Mouse (Mus musculus) heart, adult 2 months (tissue): ENCODE results near the gene Fam198b. TPM values are rescaled to one million over a fixed set of nuclear protein-coding genes. Genes with fewer than 3 reads are reported as not detected.
A peak's percentile ranks its signal among the peaks of the same experiment; 100 is the strongest.

Source experiments
- DNase-seq, 2 experiments: peaks; one replicate each; pipeline ENCODE4 v3.0.0; 2021
- H3K27ac ChIP-seq: fragments of 200-600 bp; 2 replicates; pipeline ENCODE4 v1.8.1; 2022
- H3K27me3 ChIP-seq: fragments of 200-500 bp; 2 replicates; pipeline ENCODE4 v1.6.1; 2012; ENCODE audit warnings: mild to moderate bottlenecking, low read length, inconsistent platforms, mixed read lengths; ENCODE audit not compliant: control insufficient read depth, insufficient read depth
- H3K36me3 ChIP-seq: fragments of 200-500 bp; 2 replicates; pipeline ENCODE4 v1.6.1; 2012; ENCODE audit warnings: low read length, inconsistent platforms; ENCODE audit not compliant: control insufficient read depth, insufficient read depth
- H3K4me1 ChIP-seq: fragments of 200-500 bp; 2 replicates; pipeline ENCODE4 v1.6.1; 2011; ENCODE audit warnings: low read length; ENCODE audit not compliant: control insufficient read depth, insufficient read depth
- H3K4me3 ChIP-seq: fragments of 200-600 bp; 2 replicates; pipeline ENCODE4 v1.8.1; 2022
- H3K79me2 ChIP-seq: fragments of 200-500 bp; replicated peaks from 2 replicates; pipeline ENCODE4 v1.6.1; 2012; ENCODE audit warnings: mild to moderate bottlenecking, inconsistent platforms, low read length, moderate library complexity, mixed read lengths; ENCODE audit not compliant: control insufficient read depth, insufficient read depth
- H3K9ac ChIP-seq: fragments of 200-500 bp; 2 replicates; pipeline ENCODE4 v1.6.1; 2012; ENCODE audit warnings: low read depth, mild to moderate bottlenecking, control low read depth, inconsistent platforms, low read length, mixed read lengths
- CTCF ChIP-seq: fragments of 200-600 bp; IDR thresholded peaks from 2 replicates; pipeline ENCODE4 v1.8.1; 2022; ENCODE audit warnings: antibody characterized with exemption, mild to moderate bottlenecking, moderate library complexity
- EP300 ChIP-seq: fragments of 200-500 bp; IDR thresholded peaks from 2 replicates; pipeline ENCODE4 v1.6.1; 2011; ENCODE audit warnings: low read depth, low read length, control low read depth; ENCODE audit not compliant: insufficient read depth
- POLR2A ChIP-seq: fragments of 200-500 bp; IDR thresholded peaks from 2 replicates; pipeline ENCODE4 v1.6.1; 2011; ENCODE audit warnings: mild to moderate bottlenecking, low read depth, low read length, control low read depth; ENCODE audit not compliant: insufficient read depth
- WGBS: fragments of 180-500 bp; shearing (Covaris S2); methylation state at CpG from one replicate; pipeline ENCODE4 v1.1.7; 2018; 5-methylcytosine and 5-hydroxymethylcytosine counted together
- intact Hi-C: fragments of 180-260 bp; cut with DNase I; formaldehyde crosslinking; loops from one replicate; pipeline ENCODE4 v1.15.1; 2025
- polyA plus RNA-seq: library from polyadenylated mRNA; depleted of rRNA; stranded (reverse); fragments of >200 nt; gene quantifications from 2 replicates; pipeline ENCODE4 v1.2.3, GENCODE M21; 2012
- total RNA-seq, 2 experiments: library from RNA; stranded (reverse); gene quantifications; 2 replicates each; pipeline ENCODE4 v1.2.3; 2021

Gene Fam198b
- total and polyA plus RNA-seq, 3 experiments, result 11.8 to 15.1 (median 12.1) TPM

GRCm38 (mm10) chr3:79898514-79898913, 14.2 kb downstream of the Fam198b start:
- no peak for DNase-seq
- H3K4me3 ChIP-seq, result no peak overlapping the region
- no peak for TF ChIP-seq EP300
- no peak for TF ChIP-seq CTCF
- no peak for TF ChIP-seq POLR2A
- peaks cover 21% of the 10 kb centered on the region for H3K36me3 ChIP-seq
- H3K27me3 ChIP-seq, result no peaks in the 10 kb centered on the region
- H3K79me2 ChIP-seq, result peaks cover 4% of the 10 kb centered on the region
- intact Hi-C loops, result no loop called here
- H3K4me1 ChIP-seq, result peaks cover 28% of the 10 kb centered on the region
- peak overlapping the region; percentile 60 for H3K27ac ChIP-seq
- no peak overlapping the region for H3K9ac ChIP-seq

DNA sequence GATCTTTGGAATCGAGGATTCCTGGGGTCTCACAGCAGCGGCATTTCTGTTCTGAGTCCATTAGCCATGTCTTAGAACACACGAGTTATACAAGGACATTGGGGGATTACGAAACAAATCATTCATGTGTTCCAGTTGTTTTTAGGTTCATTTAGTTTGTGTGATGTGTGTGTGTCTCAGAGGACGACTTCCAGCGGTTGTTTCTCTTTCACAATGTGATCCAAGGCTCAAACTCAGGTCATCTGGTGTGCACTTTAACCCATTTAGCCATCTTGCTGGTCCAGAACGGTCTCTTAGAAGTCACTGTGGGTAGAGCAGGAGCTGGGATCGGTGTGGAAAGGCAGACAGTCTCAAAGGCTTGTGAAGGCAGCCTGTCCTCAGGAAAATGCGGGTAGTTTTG, 15.6 kb downstream of the Fam198b start:
- Histone ChIP-seq H3K4me1 (peaks cover 36% of the 10 kb centered on the region), H3K9ac (no peak overlapping the region), H3K79me2 (peaks cover 5% of the 10 kb centered on the region), H3K27ac (peak overlapping the region; percentile 23), H3K4me3 (no peak overlapping the region), H3K27me3 (no peaks in the 10 kb centered on the region), H3K36me3 (peaks cover 31% of the 10 kb centered on the region)
- intact Hi-C loops, result loop anchor here (2.0 kb wide), 1 partner anchor 13 kb away; no protein-coding TSS in a partner anchor
- DNase-seq, result no peak
- TF ChIP-seq CTCF (no peak), EP300 (no peak), POLR2A (no peak)
- WGBS, result 69% methylated on average over 9 of the region's 9 CpGs

GRCm38 (mm10) chr3:79900502-79900901, 16.2 kb downstream of the Fam198b start:
- TF ChIP-seq CTCF, result no peak
- TF ChIP-seq EP300, result no peak
- Histone ChIP-seq H3K36me3 (peaks cover 29% of the 10 kb centered on the region), H3K9ac (no peak overlapping the region), H3K27me3 (no peaks in the 10 kb centered on the region), H3K79me2 (peaks cover 6% of the 10 kb centered on the region), H3K27ac (no peak overlapping the region; the same call in 1 of the 2 replicates), H3K4me1 (peaks cover 36% of the 10 kb centered on the region), H3K4me3 (no peak overlapping the region)
- intact Hi-C loops, result loop anchor here (2.0 kb wide), 1 partner anchor 14 kb away; no protein-coding TSS in a partner anchor
- 95% methylated on average over 2 of the region's 2 CpGs for WGBS
- no peak for DNase-seq

DNA sequence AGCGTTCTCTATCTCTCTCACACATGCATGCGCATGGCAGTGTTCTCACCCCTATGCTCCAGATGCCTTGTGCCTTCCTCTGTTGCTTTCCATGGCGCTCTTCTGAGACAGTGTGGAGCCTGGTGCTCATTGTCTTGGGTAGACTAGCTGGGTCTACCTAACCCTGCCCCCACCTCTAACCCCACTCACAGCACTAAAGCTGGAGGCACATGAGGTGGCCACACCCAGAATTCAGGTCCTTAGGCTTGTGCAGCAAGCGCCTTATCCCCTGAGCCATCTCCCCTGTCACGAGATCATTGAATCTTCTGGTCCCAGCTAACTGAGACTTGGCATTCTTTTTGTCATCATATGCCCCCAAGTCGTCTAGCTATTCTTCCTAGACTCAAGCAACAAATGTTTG, 17.0 kb downstream of the Fam198b start:
- H3K4me1 ChIP-seq, result peaks cover 36% of the 10 kb centered on the region
- intact Hi-C loops, result loop anchor here (2.0 kb wide), 1 partner anchor 15 kb away; no protein-coding TSS in a partner anchor

DNA sequence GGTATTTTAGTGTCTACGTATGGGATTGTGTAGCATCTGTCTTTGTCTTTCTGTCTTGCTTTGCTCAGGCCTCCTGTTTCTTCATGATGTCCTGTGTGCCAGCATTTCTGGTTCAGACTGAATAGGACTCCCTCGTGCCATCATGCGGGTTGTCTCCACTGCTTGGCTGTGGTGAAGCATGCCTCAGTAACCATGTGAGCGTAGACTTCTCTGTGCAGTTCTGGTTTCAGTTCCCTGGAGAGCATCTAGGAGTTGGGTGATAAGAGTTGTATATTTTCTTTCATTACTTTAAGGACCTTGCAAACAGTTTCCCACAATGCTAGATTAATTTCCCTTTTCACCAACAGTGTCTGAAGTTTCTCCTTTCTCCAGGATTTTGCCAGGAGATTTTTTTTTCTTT, 17.4 kb downstream of the Fam198b start:
- peak overlapping the region; percentile 26 for H3K27ac ChIP-seq

More for the DNA sequence above, 17.0 kb downstream of the Fam198b start:
- Histone ChIP-seq H3K4me3 (no peak overlapping the region), H3K79me2 (peaks cover 6% of the 10 kb centered on the region), H3K27me3 (no peaks in the 10 kb centered on the region), H3K27ac (peak overlapping the region; percentile 26), H3K9ac (no peak overlapping the region), H3K36me3 (peaks cover 31% of the 10 kb centered on the region)
- no peak for DNase-seq
- TF ChIP-seq CTCF (no peak), EP300 (no peak), POLR2A (no peak)
- 81% methylated on average over 6 of the region's 6 CpGs for WGBS

GRCm38 (mm10) chr3:79903803-79904202, 19.5 kb downstream of the Fam198b start:
- Histone ChIP-seq H3K36me3 (peaks cover 38% of the 10 kb centered on the region), H3K4me3 (no peak overlapping the region), H3K27ac (peak overlapping the region; percentile 69), H3K9ac (no peak overlapping the region), H3K4me1 (peaks cover 33% of the 10 kb centered on the region), H3K27me3 (no peaks in the 10 kb centered on the region), H3K79me2 (peaks cover 6% of the 10 kb centered on the region)
- intact Hi-C loops, result no loop called here
- 25% methylated on average over 6 of the region's 6 CpGs for WGBS
- no peak for TF ChIP-seq EP300
- TF ChIP-seq POLR2A, result no peak
- TF ChIP-seq CTCF, result no peak
- peak in 1 of 2 experiments; percentile 17 for DNase-seq

More for the DNA sequence above, 17.4 kb downstream of the Fam198b start:
- Histone ChIP-seq H3K27me3 (no peaks in the 10 kb centered on the region), H3K9ac (no peak overlapping the region), H3K79me2 (peaks cover 6% of the 10 kb centered on the region), H3K4me1 (peaks cover 38% of the 10 kb centered on the region), H3K36me3 (peaks cover 34% of the 10 kb centered on the region), H3K4me3 (no peak overlapping the region)
- intact Hi-C loops, result loop anchor here (2.0 kb wide), 1 partner anchor 15 kb away; no protein-coding TSS in a partner anchor
- TF ChIP-seq CTCF (no peak), POLR2A (no peak), EP300 (no peak)
- DNase-seq, result no peak
- WGBS, result 51% methylated on average over 4 of the region's 4 CpGs
